Mouse (Mus musculus) MEL (cell line): Measurements from ENCODE around the gene Syt11.
"Not testable (repeated sequence)": the region's sequence is repeated elsewhere in the genome, so short reads cannot be mapped to it uniquely, and the experiment has no call there.

ENCODE experiments used
- CHD2 ChIP-seq: IDR thresholded peaks from 2 replicates; pipeline ENCODE4 v1.6.1; 2011; ENCODE audit warnings: low read length, improper control_type of control experiment
- CTCF ChIP-seq, 3 experiments: IDR thresholded peaks in 2 of 3; conservative IDR thresholded peaks in 1 of 3; 2 replicates each; pipeline ENCODE4 v1.5.1; 2011 to 2012; ENCODE audit warnings: low read length in 3 of 3, low read depth in 2 of 3, mild to moderate bottlenecking in 2 of 3, improper control_type of control experiment in 1 of 3, inconsistent platforms in 1 of 3, mixed read lengths in 1 of 3, moderate library complexity in 1 of 3; ENCODE audit not compliant: control insufficient read depth in 1 of 3, insufficient read depth in 1 of 3, poor library complexity in 1 of 3, severe bottlenecking in 1 of 3
- E2F4 ChIP-seq: IDR thresholded peaks from 2 replicates; pipeline ENCODE4 v1.6.1; 2011; ENCODE audit warnings: low read depth, low read length, improper control_type of control experiment, borderline replicate concordance
- EP300 ChIP-seq, 2 experiments: IDR thresholded peaks; 2 replicates each; pipeline ENCODE4 v1.6.1; 2011; ENCODE audit warnings: improper control_type of control experiment in 2 of 2, low read length in 2 of 2, low read depth in 1 of 2, mild to moderate bottlenecking in 1 of 2
- MAX ChIP-seq: IDR thresholded peaks from 2 replicates; pipeline ENCODE4 v1.6.1; 2011; ENCODE audit warnings: low read length, improper control_type of control experiment
- MXI1 ChIP-seq: IDR thresholded peaks from 2 replicates; pipeline ENCODE4 v1.6.1; 2011; ENCODE audit warnings: mild to moderate bottlenecking, low read depth, low read length, improper control_type of control experiment
- NELFE ChIP-seq: IDR thresholded peaks from 2 replicates; pipeline ENCODE4 v1.6.1; 2011; ENCODE audit warnings: low read depth, low read length, improper control_type of control experiment
- POLR2A ChIP-seq, 2 experiments: IDR thresholded peaks; 2 replicates each; pipeline ENCODE4 v1.6.1; 2011 to 2012; ENCODE audit warnings: low read length in 2 of 2, mild to moderate bottlenecking in 2 of 2, control low read depth in 1 of 2, improper control_type of control experiment in 1 of 2, low read depth in 1 of 2, moderate library complexity in 1 of 2; ENCODE audit not compliant: control insufficient read depth in 1 of 2, insufficient read depth in 1 of 2, poor library complexity in 1 of 2
- SMC3 ChIP-seq: IDR thresholded peaks from 2 replicates; pipeline ENCODE4 v1.6.1; 2011; ENCODE audit warnings: low read depth, low read length, improper control_type of control experiment
- TCF12 ChIP-seq: IDR thresholded peaks from 2 replicates; pipeline ENCODE4 v1.6.1; 2014; ENCODE audit warnings: low read depth, mild to moderate bottlenecking, inconsistent platforms, low read length, improper control_type of control experiment, moderate library complexity
- ZC3H11A ChIP-seq: IDR thresholded peaks from 2 replicates; pipeline ENCODE4 v1.6.1; 2012; ENCODE audit warnings: low read depth, mild to moderate bottlenecking, inconsistent platforms, low read length, improper control_type of control experiment
- ZKSCAN1 ChIP-seq: IDR thresholded peaks from 2 replicates; pipeline ENCODE4 v1.6.1; 2012; ENCODE audit warnings: low read depth, mild to moderate bottlenecking, inconsistent platforms, low read length, improper control_type of control experiment, moderate library complexity

GRCm38 (mm10) chr3:88786805-88787204, 11.8 kb upstream of the Syt11 start:
- TF ChIP-seq NELFE; EP300 (IDR thresholded peaks at IDR 0.05; ENCODE audit: low read depth in 1 of 2, low read length in 2 of 2); CTCF (IDR thresholded peaks at IDR 0.05 in 2 of 3, conservative IDR thresholded peaks at IDR 0.05 in 1 of 3; ENCODE audit: control insufficient read depth in 1 of 3, insufficient read depth in 1 of 3, low read depth in 2 of 3, low read length in 3 of 3, poor library complexity in 1 of 3, severe bottlenecking in 1 of 3); CHD2; SMC3; MAX; TCF12; POLR2A (IDR thresholded peaks at IDR 0.05; ENCODE audit: control insufficient read depth in 1 of 2, insufficient read depth in 1 of 2, low read depth in 1 of 2, low read length in 2 of 2, poor library complexity in 1 of 2); MXI1; ZKSCAN1; E2F4; ZC3H11A: not testable (repeated sequence)
